Mouse (Mus musculus) midbrain, postnatal 0 days (tissue): Measurements from ENCODE around the gene Klf3. TPM values are rescaled to one million over a fixed set of nuclear protein-coding genes. Genes with fewer than 3 reads are reported as not detected.
A peak's percentile ranks its signal among the peaks of the same experiment; 100 is the strongest.
"Not testable (repeated sequence)": the region's sequence is repeated elsewhere in the genome, so short reads cannot be mapped to it uniquely, and the experiment has no call there.

Experiments
- ATAC-seq: fragments of 200-750 bp; cut with Nextera tagmentation; 2 replicates; pipeline ENCODE4 v1.8.0; 2017; ENCODE audit warnings: moderate number of reproducible peaks, mild to moderate bottlenecking, moderate TSS enrichment, moderate library complexity; ENCODE audit not compliant: low FRiP score
- DNase-seq: peaks from one replicate; pipeline ENCODE4 v3.0.0-alpha.2; 2015; ENCODE audit warnings: low spot score
- H3K27ac ChIP-seq: fragments of 300-500 bp; sonication (generic); 2 replicates; pipeline ENCODE4 v1.5.1; 2014; ENCODE audit warnings: low read depth, mild to moderate bottlenecking, low read length, mixed read lengths
- H3K27me3 ChIP-seq: fragments of 300-500 bp; sonication (generic); 2 replicates; pipeline ENCODE4 v1.6.1; 2014; ENCODE audit warnings: low read length, control low read depth, mixed read lengths; ENCODE audit not compliant: insufficient read depth
- H3K36me3 ChIP-seq: fragments of 300-500 bp; sonication (generic); 2 replicates; pipeline ENCODE4 v1.6.1; 2014; ENCODE audit warnings: low read length, control low read depth, mixed read lengths; ENCODE audit not compliant: insufficient read depth
- H3K4me1 ChIP-seq: fragments of 300-500 bp; sonication (generic); 2 replicates; pipeline ENCODE4 v1.6.1; 2014; ENCODE audit warnings: mild to moderate bottlenecking, control low read depth, antibody characterized with exemption, low read length, mixed read lengths; ENCODE audit not compliant: insufficient read depth
- H3K4me2 ChIP-seq: fragments of 300-500 bp; sonication (generic); 2 replicates; pipeline ENCODE4 v1.6.1; 2014; ENCODE audit warnings: low read depth, mild to moderate bottlenecking, low read length, mixed read lengths; ENCODE audit not compliant: poor library complexity, severe bottlenecking
- H3K4me3 ChIP-seq: fragments of 300-500 bp; sonication (generic); 2 replicates; pipeline ENCODE4 v1.5.1; 2014; ENCODE audit warnings: low read depth, mild to moderate bottlenecking, low read length, moderate library complexity
- H3K9ac ChIP-seq: fragments of 300-500 bp; sonication (generic); replicated peaks from 2 replicates; pipeline ENCODE4 v1.6.1; 2014; ENCODE audit warnings: mild to moderate bottlenecking, low read length, moderate library complexity, mixed read lengths; ENCODE audit not compliant: poor library complexity, severe bottlenecking
- H3K9me3 ChIP-seq: fragments of 300-500 bp; sonication (generic); 2 replicates; pipeline ENCODE4 v1.6.1; 2016; ENCODE audit warnings: low read length, control low read depth
- CTCF ChIP-seq: IDR thresholded peaks from 2 replicates; pipeline ENCODE4 v1.5.1; 2016; ENCODE audit warnings: antibody characterized with exemption, mild to moderate bottlenecking
- WGBS: fragments of 180-500 bp; shearing (Covaris S2); extraction: QIAGEN DNeasy Blood & Tissue Kit; methylation state at CpG from one replicate; pipeline ENCODE4 v1.1.7; 2014; 5-methylcytosine and 5-hydroxymethylcytosine counted together
- polyA plus RNA-seq: library from polyadenylated mRNA; unstranded; fragments of >200 nt; fragmentation: Nextera tagmentation; extraction: Ambion mirVana; gene quantifications from 2 replicates; pipeline ENCODE4 v1.2.1, GENCODE M21; 2015
- total RNA-seq: library from RNA; depleted of rRNA; stranded (reverse); fragments of >200 nt; gene quantifications from 2 replicates; pipeline ENCODE4 v1.2.3, GENCODE M21; 2014; rRNA removed

The Klf3 gene
- total and polyA plus RNA-seq, 2 experiments from 2014 or later: 14.9 to 28.9 TPM

- no peak overlapping the region for H3K27ac ChIP-seq
- no peaks in the 10 kb centered on the region for H3K36me3 ChIP-seq
- ATAC-seq: peak; percentile 82
- 0 out of 2 replicates have a peak, but pooled peaks cover 3% of the 10 kb centered on the region for H3K4me1 ChIP-seq
- no peak overlapping the region for H3K4me3 ChIP-seq
- peak; percentile 83 for DNase-seq
- H3K9ac ChIP-seq: no peak overlapping the region
- H3K27me3 ChIP-seq: no peaks in the 10 kb centered on the region
- no peak overlapping the region for H3K4me2 ChIP-seq
- 21% methylated on average over 4 of the region's 4 CpGs for WGBS
- TF ChIP-seq CTCF: no peak
- no peaks in the 10 kb centered on the region for H3K9me3 ChIP-seq
Observed at GRCm38 (mm10) chr5:64878027-64878425, 74.8 kb downstream of the Klf3 start.

GRCm38 (mm10) chr5:64878526-64878925 is 75.3 kb downstream of the Klf3 start:
- H3K36me3 ChIP-seq: no peaks in the 10 kb centered on the region
- no peak overlapping the region for H3K27ac ChIP-seq
- H3K4me2 ChIP-seq: no peak overlapping the region
- no peak overlapping the region for H3K4me3 ChIP-seq
- ATAC-seq (no peak), DNase-seq (no peak)
- H3K4me1 ChIP-seq: 0 out of 2 replicates have a peak, but pooled peaks cover 3% of the 10 kb centered on the region
- TF ChIP-seq CTCF: no peak
- H3K9ac ChIP-seq: no peak overlapping the region
- WGBS: 74% methylated on average over 2 of the region's 2 CpGs
- H3K27me3 ChIP-seq: no peaks in the 10 kb centered on the region
- no peaks in the 10 kb centered on the region for H3K9me3 ChIP-seq

GRCm38 (mm10) chr5:64879241-64879640 is 76.1 kb downstream of the Klf3 start:
- H3K4me2 ChIP-seq: no peak overlapping the region
- H3K9ac ChIP-seq: no peak overlapping the region
- no peak overlapping the region for H3K27ac ChIP-seq
- H3K9me3 ChIP-seq: no peaks in the 10 kb centered on the region
- H3K4me3 ChIP-seq: no peak overlapping the region
- TF ChIP-seq CTCF: no peak
- H3K4me1 ChIP-seq: 0 out of 2 replicates have a peak, but pooled peaks cover 3% of the 10 kb centered on the region
- 73% methylated on average over 3 of the region's 3 CpGs for WGBS
- no peak for DNase-seq
- H3K36me3 ChIP-seq: no peaks in the 10 kb centered on the region
- H3K27me3 ChIP-seq: no peaks in the 10 kb centered on the region
- ATAC-seq: no peak

GRCm38 (mm10) chr5:64881559-64881958 is 78.4 kb downstream of the Klf3 start:
- not testable (repeated sequence) for H3K9me3 ChIP-seq, H3K4me2 ChIP-seq, H3K4me1 ChIP-seq, DNase-seq, H3K27ac ChIP-seq, H3K27me3 ChIP-seq, ATAC-seq, H3K36me3 ChIP-seq, H3K9ac ChIP-seq, H3K4me3 ChIP-seq
- 100% methylated on average over 5 of the region's 10 CpGs for WGBS

GRCm38 (mm10) chr5:64881976-64882375 is 78.8 kb downstream of the Klf3 start:
- H3K4me2 ChIP-seq, H3K4me1 ChIP-seq, ATAC-seq, H3K27ac ChIP-seq, H3K4me3 ChIP-seq, H3K27me3 ChIP-seq, H3K36me3 ChIP-seq, DNase-seq, H3K9me3 ChIP-seq, H3K9ac ChIP-seq: not testable (repeated sequence)
- WGBS: 83% methylated on average over 7 of the region's 11 CpGs

Other genes starting within 250 kb of the Klf3 start
- 0.14 and 0.99 TPM in 2 replicates for gene Tlr1, start 130.2 kb downstream of the Klf3 start, total RNA-seq
- 0.49 and 0.52 TPM in 2 replicates for gene Tlr1, start 130.2 kb downstream of the Klf3 start, polyA plus RNA-seq
- 0.38 and 0.61 TPM in 2 replicates for gene Tlr6, start 156.7 kb downstream of the Klf3 start, total RNA-seq
- 0.33 and 0.41 TPM in 2 replicates for gene Tlr6, start 156.7 kb downstream of the Klf3 start, polyA plus RNA-seq
- 2.5 and 6.2 TPM in 2 replicates for gene Fam114a1, start 166.7 kb downstream of the Klf3 start, total RNA-seq
- gene Fam114a1, start 166.7 kb downstream of the Klf3 start, polyA plus RNA-seq: 5.0 and 5.4 TPM in 2 replicates